Mouse (Mus musculus) gastrocnemius, postnatal 36 days (tissue): ENCODE data around the gene Chst5. TPM values are rescaled to one million over a fixed set of nuclear protein-coding genes. Genes with fewer than 3 reads are reported as not detected.
"Not testable (repeated sequence)": the region's sequence is repeated elsewhere in the genome, so short reads cannot be mapped to it uniquely, and the experiment has no call there.

Experiments used
- DNase-seq, 2 experiments: peaks; one replicate each; pipeline ENCODE4 v3.0.0; 2022
- intact Hi-C: fragments of 180-260 bp; cut with DNase I; formaldehyde crosslinking; loops from one replicate; pipeline ENCODE4 v1.15.1; 2025
- total RNA-seq, 2 experiments: library from RNA; stranded (reverse); gene quantifications; 2 replicates each; pipeline ENCODE4 v1.2.3; 2021

Gene Chst5
- total RNA-seq, 2 experiments from 2014 or later: 0.10 to 0.20 TPM

DNA sequence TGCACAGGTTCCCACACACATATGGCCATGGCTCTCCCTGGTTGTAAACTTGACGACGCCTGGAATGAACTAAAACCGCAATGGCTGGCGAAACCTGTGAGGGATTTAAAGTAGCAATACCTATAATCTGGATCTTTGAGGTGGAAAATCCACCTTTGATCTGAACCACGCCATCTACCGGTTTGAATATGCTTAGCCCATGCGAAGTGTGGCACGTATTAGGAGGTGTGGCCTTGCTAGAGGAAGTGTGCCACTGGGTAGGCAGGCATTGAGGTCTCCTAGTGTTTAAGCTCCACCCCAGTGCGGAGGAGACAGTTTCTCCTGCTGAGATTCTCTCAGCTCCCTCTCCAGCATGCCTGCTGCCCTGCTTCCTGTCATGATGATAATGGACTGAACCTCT lies 32.5 kb downstream of the Chst5 start:
- intact Hi-C loops: no loop called here
- no peak for DNase-seq

DNA sequence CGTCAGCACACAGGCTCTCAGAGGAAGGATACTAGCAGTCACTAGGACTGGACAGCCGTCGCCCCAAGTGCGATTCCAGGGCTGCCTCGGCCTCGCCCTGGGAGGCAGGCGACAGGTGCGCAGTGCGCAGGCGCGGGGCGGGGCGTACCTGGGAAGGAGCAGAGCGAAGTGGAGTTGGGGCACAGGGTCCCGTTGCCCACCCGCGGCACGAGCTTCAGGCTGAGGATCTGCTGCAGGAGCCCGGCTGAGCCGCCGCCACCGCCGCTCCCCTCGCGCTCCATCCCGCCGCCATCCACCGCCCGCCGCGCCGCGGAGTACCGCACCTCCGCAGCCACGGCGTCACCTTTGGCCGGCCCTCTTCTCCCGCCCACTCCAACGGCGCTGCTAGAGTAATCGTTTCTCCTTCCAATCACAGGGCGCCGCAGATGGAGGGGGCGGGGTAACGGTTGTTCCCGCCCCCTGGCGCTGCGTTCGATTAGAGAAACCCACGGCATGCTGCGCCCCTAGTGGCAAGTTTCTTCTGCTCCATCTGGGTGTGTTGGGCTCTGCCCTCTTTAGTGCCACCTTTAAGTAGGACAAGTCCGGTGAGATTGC lies 33.8 kb downstream of the Chst5 start, which contains the start of gene Tmem170:
Tmem170 (minus strand) TSS at position 396 of the 594 bp plus-strand sequence.
- intact Hi-C loops: no loop called here
- peak; percentile 96 to 97 for DNase-seq

DNA sequence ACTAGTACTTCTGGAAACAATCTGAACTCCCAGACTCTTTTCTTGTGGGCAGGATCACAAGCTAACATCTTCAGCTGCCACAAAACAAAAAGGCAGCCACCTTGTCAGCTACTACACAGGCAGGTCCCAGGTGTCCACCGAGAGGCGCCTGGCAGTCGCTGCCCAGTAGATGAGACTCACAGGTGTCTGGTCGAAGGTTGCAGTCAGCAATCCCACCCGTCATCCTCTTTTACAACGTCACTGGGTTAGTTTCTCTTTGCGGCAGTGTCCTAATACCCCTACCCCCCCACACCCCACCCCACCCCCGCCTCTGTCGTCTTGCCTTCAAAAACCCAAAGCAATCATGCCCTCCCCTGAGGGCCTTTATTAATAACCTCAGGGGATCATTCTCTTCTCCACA lies 34.5 kb downstream of the Chst5 start:
- DNase-seq: no peak

DNA sequence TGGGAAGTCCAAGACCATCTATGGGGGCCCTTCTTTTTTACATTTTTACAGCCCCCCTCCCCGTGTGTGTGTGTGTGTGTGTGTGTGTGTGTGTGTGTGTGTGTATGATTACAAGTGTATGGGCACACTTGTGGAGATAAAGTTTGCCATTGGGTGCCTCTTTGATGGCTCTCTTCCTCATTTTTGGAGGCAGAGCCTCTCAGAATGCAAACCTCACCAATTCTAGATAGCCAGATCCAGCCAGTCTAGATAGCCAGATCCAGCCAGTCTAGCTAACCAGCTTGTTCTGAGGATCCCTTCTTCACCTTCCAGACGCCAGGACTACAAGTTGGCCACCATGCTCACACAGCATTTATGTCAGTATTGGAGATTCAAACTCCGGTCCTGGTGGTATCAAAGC lies 39.0 kb downstream of the Chst5 start:
- no peak for DNase-seq
- intact Hi-C loops: no loop called here

More for the DNA sequence above, 34.5 kb downstream of the Chst5 start:
- intact Hi-C loops: no loop called here

DNA sequence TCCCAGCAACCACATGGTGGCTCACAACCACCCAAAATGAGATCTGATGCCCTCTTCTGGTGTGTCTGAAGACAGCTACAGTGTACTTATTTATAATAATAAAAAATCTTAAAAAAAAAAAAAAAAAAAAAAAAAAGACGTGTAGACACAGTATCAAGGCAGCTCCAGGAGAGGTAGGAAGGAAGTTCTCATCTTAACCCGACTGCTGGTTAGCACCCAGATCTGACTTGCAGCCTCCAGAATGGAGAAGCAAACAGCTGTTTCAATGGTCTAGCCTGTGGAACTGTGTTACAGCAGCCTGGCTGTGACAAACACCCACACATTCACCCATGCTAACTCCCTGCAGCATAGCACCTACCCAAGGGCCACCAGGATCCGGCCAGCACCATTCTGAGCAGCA lies 39.9 kb downstream of the Chst5 start:
- intact Hi-C loops: no loop called here

DNA sequence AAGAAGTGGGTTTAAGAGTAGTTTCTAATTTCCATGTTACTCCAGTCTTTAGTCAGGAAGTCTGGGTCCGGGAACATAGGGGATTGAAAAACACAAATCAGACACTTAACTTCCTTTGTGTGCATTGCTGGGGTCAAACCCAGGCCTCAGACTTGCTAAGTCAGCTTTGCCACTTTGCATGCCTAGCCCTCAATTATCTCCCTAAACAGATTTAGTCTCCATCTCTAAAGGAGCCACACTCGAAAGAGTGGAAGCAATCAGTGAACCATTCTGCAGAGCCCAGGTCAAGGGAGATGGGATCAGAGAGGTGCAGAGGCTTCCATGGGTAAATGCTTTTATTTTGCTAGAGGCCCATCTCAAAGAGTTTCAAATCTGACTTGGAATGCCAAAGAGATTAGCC lies 41.6 kb downstream of the Chst5 start:
- no peak for DNase-seq
- intact Hi-C loops: no loop called here

More for the DNA sequence above, 39.9 kb downstream of the Chst5 start:
- DNase-seq: no peak

DNA sequence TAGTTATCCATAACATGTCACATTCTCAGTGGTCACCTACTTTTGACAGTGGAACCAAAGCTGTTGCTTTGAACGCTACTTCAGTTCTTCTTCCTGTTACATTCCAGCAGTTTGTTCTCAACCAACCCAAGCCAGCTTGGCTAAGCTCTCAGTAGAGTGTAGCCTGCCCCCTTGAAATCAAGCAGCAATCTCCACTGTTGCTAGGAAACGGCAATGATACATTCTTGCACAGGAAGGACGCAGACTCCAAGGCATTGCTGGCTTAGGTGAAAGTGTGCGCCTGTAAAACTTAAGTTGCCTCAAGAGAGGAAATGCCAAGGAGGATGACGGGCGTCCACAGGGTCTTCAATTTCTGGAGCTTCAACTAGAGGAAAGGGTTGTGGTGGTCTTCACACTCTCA lies 44.4 kb downstream of the Chst5 start:
- no peak for DNase-seq
- intact Hi-C loops: no loop called here

DNA sequence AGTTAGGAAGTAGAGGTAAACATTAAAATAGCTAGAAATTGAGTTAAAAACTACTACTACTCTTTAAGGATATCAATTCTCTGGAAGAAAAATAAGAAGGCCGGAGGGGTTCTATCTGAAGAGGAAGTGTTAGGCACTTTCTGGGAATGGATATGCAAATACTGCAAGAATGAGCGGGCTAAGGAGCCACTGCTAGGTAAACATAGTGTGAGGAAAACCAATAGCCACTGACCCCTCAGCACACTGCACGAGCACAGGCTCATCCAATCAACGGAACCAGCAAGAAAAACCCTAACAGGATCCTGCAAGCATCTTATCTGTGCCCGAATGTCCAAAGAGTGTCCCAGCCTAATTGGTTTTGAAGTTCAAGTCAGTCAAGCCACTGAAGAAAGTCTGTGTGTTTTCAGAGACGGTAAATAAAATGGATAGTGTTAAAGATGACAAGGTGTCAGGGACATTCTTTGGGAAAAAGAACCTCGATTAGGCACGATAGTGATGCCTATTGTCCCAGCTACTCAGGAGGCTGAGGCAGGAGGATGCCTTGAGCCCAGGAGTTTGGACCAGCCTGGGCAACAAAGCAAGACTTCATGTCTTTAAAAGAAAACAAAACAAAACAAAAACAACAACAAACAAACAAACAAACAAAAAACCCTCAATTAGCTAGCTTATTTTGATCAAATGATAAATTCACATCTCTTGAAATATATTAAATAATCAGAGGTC lies 45.0 kb downstream of the Chst5 start:
- intact Hi-C loops: no loop called here
- DNase-seq: no peak

DNA sequence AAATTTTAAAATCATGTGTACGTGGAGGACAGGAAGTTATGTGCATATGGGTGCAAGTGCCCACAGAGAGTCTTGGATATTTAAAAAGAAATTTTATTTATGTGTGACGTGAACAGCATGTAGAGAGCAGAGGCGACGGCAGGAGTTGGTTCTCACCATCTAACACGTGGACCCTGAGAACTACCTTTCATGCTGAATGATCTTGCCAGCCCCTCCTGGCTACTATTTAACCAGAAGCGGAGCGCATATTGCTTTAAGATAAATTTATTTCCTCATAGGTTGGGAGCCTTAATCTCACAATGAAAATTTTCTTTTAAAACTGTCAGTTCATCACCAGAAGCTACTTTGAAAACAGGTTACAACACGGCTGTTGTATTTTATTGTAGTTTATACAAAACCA lies 45.6 kb downstream of the Chst5 start:
- no peak for DNase-seq
- intact Hi-C loops: no loop called here

DNA sequence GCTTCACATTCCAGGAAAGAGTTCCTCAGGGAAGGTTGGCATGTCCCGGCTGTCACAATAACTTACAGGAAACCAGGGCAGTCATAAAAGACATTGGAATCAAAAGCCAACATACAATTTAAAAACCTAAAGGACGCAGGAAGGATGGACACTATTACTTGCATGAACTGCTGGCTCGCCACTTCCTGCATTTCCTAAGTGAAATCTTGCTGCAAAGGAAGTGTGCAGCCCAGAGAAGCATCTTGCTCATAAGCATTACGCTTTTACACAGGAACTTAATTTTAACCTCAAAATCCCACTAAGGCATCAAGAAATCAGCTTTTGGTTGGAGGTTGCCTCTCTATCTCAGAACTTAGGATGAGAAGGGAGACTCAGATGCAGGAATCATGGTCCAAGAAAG lies 47.0 kb downstream of the Chst5 start:
- no peak for DNase-seq
- intact Hi-C loops: no loop called here

DNA sequence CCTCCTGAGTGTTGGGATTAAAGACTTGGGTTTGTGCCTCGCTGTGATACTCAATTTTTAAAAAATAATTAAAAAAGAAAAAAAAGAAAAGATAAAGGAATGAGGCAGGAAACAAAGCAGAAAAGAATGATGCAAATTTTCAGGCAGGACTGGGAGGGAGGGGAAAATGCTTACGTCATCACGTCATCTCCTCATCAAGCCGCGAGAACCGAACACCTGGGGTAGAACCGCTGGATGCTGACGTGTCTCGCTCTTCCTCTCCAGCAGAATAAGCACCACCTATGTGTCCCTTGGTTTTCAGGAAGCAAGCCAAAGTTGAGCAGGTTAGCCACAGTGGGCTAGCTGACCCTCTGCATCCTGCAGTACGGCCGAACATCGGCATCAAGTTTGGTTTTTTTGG lies 54.3 kb downstream of the Chst5 start:
- intact Hi-C loops: no loop called here

DNA sequence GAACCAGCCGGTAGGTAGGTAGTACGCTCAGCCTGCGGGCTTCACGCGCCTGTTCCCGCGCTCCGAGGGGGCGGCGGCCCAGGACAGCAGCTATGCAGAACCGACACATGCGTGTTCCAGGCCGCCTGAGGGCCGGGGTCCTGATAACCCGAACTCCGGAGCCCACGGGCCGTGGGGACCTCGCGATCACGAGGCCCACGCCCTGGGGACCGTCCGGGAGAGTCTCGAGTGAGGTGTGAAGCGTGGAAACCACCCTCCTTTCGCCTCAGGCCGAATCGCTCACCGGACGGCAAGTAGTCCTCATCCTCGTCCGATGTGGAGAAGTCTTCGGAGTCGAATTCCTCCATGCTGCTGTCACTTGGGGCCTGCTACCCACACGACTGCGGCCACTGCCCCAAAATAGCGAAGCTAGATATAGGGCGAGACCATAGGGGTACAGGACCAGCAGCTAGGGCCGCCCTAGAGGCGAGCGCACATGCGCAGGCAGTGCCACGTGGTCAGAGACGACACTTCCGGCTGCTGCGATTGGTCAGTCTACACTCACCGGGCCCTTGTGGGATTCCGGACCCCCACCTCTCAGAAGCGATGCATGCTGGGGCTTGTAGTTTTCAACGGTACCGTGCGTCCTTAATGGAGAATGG lies 56.3 kb downstream of the Chst5 start, which contains the start of gene Cfdp1:
Cfdp1 (minus strand) TSS at position 431 of the 641 bp plus-strand sequence.
- intact Hi-C loops: no loop called here
- peak; percentile 90 to 94 for DNase-seq

More for the DNA sequence above, 54.3 kb downstream of the Chst5 start:
- DNase-seq: no peak

DNA sequence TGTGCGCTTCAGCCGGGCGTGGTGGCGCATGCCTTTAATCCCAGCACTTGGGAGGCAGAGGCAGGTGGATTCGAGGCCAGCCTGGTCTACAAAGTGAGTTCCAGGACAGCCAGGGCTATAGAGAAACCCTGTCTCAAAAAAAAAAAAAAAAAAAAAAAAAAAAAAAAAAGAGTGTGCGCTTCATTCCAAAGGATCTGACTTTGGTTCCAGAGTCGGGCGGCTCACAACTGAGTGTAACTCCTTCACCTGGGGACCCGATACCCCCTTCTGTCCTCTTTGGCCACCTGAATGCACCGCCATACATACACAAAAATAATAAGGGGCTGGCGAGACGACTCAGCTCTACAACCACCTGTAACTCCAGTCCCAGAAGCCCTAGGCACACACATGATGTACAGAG lies 57.0 kb downstream of the Chst5 start:
- intact Hi-C loops, DNase-seq: not testable (repeated sequence)

DNA sequence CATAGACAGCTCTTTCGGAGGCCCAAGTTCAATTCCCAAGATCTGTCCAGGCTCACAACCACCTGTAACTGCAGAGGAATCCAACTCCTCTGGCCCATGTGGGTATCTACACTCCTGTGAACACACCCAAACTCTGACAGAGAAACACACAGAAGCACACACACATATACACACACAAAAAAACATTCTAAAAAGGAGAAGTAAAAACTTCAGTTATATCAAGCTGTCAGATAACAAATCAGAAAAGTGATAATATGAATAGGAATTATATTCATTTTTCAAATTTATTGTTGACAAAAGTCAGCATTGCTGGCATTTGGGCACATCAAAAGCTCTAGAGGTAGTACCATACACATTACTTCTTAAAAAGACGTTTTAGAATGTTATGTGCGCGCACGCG lies 63.5 kb downstream of the Chst5 start:
- intact Hi-C loops: no loop called here
- DNase-seq: no peak

Other genes with a start within 250 kb of the Chst5 start
- not detected for gene Ctrb1, start 219.4 kb downstream of the Chst5 start, total RNA-seq
- 10 to 100 TPM in 1 of 2 experiments, 1 to 10 TPM in 1; 9.4 to 10.5 TPM for gene Bcar1, start 166.6 kb downstream of the Chst5 start, total RNA-seq
- gene Cfdp1, start 56.2 kb downstream of the Chst5 start, total RNA-seq: 10 to 100 TPM; 14.6 to 17.9 TPM
- gene Tmem170, start 33.7 kb downstream of the Chst5 start, total RNA-seq: 1 to 10 TPM; 1.1 to 1.9 TPM
- 1 to 10 TPM in 1 of 2 experiments, under 1 TPM in 1; 0.86 to 1.1 TPM for gene Tmem231, start 23.4 kb upstream of the Chst5 start, total RNA-seq
- 10 to 100 TPM; 90.1 to 93.5 TPM for gene Gabarapl2, start 30.3 kb upstream of the Chst5 start, total RNA-seq
- gene Adat1, start 81.9 kb upstream of the Chst5 start, total RNA-seq: 1 to 10 TPM; 1.6 to 2.3 TPM
- gene Kars, start 100.9 kb upstream of the Chst5 start, total RNA-seq: 100 to 1,000 TPM; 101 to 113 TPM
- gene Terf2ip, start 101.0 kb upstream of the Chst5 start, total RNA-seq: 1 to 10 TPM; 7.5 to 9.3 TPM
- not detected for gene Gm6793, start 104.6 kb upstream of the Chst5 start, total RNA-seq